Mouse (Mus musculus): ENCODE measurements at regions not wholly inside any gene's neighbourhood (a gene's known extent, or its start where the extent isn't known, plus 50 kb on each side); places are given as distances from the start of the nearest gene placed in this dataset.

GRCm38 (mm10) chr5:26338191-26338590 lies 80.7 kb downstream of the Gm7361 start:
- peak in 1 of 2 experiments; percentile 56 for DNase-seq

DNA sequence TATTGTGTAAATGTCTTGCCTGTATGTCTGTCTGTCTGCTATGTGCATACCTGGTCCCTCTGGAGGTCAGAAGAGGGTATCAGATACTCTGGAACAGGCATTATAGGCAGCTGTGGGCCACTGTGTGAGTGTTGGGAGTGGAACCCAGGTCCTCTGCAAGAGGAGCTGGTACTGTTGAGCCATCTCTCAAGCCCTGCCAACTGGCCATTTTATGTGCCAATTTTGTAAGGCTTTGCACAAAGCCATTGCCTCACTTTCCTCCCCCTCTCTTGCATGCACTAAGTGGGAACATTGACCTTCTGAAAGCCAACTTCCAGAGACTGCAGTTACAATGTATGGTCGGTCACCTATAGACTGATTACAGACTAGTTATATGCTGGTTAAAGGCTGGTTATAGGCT lies 81.8 kb downstream of the Gm7361 start:
- peak; percentile 31 to 53 for DNase-seq

GRCm38 (mm10) chr5:26355156-26355555 lies 97.7 kb downstream of the Gm7361 start:
- DNase-seq, result peak; percentile 28

DNA sequence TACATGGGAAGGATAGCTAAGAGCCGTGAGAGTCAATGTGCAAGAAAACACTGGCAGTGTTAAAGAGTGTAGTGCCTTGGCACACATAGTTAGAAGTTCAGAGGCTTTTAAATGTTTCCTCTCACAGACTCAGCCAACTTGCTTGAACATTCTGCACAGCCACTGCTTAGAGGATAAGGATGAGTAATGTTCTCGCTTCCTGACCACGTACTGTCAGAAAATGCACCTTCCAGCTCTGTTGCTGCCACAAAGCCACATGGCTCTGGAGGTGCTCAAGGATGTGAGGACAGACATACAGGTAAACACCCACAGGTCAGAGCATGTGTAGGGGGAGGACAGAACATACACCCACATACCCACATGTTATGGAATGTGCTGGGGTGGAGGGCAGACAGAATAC lies 101.6 kb downstream of the Gm7361 start:
- no peak for DNase-seq

- peak; percentile 14 to 29 for DNase-seq
Observed at GRCm38 (mm10) chr5:26374175-26374984, 116.9 kb downstream of the Gm7361 start.

GRCm38 (mm10) chr5:26407088-26407672 lies 149.7 kb downstream of the Gm7361 start:
- no peak for DNase-seq

GRCm38 (mm10) chr5:26413185-26413584 lies 155.7 kb downstream of the Gm7361 start:
- peak in 1 of 2 experiments; percentile 16 for DNase-seq

DNA sequence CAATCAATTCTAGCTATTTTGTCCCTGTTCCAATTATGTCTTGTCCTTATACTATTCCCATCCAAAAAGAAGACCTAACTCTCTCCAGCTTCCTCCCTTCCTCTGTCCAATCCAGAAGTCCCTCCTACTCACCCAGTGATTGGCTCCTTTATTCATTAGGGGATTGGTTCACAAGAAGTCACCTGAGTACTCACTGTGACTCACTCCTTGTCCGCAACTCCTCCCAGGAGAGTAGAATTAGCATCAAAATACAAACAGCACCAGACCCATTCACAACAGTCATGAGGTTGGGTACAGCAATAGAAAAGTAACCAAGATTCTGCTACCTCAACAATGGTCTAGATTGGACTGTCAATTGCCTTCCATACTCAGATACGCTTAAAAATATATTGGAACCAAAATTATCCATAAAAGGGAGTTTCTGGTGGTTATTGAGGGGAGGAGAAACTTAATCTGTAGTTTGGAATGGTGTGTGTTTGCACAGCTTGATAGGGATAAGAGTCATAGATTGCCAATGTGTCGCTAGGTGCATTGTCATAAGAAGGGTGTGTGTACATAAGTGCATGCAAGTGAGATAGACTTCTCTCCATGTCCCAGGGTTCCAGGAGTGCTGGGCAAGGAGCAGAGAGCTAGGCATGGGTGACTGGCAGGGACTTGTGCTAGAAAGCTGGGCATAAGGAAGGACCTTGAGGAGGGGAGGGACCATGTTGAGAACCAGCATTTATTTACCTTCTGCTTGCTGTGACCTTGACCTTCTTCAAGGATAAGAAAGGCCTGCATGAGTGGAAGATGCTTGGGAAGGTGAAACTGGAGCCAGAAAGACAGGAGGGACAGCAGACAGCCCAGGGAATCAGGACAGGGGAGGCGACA lies 187.1 kb downstream of the Gm7361 start:
- DNase-seq, result no peak

DNA sequence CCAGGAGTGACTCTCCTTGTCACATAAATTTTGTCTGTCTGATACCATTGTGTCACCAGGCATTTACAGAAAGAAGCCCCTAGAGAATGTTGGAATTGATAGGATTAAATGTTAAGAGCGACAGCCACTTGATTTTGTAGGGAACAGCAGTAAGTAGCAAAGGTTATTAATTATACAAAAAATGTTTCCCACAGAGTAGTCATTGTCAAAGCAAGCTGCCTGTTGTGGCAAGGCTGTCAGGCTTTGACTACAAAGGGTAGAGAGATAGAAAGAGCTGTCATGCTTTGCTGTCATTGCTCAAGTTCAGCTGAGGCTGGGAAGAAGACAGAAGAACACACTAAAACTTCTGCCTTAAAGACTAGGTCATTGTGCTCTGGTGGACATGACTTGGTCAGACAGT lies 193.8 kb downstream of the Gm7361 start:
- DNase-seq, result no peak

- no peak for DNase-seq
Observed at GRCm38 (mm10) chr5:26457627-26458026, 200.1 kb downstream of the Gm7361 start.

DNA sequence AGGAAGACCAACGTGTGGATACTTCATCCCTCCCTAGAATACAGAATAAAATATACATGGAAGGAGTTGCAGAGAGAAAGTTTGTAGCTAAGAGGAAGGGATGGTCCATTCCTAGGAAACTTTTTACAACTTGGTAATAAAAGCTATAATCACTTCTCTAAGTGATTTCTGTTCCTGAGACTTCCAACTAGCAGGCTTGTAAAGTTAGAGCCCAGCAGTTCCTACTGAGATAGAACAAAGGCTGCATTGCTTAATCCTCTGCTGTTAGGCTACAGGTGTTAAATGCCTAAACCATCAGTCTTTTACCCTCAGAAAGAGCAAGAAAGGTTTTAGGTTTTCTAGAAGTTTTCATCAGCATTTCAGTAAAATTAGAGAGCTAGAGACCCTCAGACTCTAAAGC lies 209.2 kb downstream of the Gm7361 start:
- no peak for DNase-seq

GRCm38 (mm10) chr5:26485726-26486125 lies 228.2 kb downstream of the Gm7361 start:
- peak; percentile 50 to 54 for DNase-seq

DNA sequence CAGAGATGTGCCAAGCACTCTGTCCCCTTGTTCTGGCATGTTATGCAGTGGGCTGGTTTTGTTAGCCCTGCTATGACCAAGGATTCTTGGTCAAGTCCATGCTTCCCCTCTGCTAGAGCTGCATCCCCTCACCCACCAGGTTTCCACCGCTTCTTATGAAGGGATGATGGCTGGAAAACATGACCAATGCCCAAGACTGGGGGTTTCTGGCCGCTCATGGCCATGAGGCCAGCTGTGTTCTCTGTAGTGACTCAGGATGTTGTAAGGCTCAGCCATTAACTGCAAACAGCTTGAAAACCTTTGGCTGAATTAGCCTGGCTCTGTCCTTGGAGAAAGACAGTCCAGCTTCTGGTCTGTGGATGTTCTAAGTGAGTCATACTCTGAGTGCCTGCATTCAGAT lies 236.5 kb downstream of the Gm7361 start:
- DNase-seq, result no peak

DNA sequence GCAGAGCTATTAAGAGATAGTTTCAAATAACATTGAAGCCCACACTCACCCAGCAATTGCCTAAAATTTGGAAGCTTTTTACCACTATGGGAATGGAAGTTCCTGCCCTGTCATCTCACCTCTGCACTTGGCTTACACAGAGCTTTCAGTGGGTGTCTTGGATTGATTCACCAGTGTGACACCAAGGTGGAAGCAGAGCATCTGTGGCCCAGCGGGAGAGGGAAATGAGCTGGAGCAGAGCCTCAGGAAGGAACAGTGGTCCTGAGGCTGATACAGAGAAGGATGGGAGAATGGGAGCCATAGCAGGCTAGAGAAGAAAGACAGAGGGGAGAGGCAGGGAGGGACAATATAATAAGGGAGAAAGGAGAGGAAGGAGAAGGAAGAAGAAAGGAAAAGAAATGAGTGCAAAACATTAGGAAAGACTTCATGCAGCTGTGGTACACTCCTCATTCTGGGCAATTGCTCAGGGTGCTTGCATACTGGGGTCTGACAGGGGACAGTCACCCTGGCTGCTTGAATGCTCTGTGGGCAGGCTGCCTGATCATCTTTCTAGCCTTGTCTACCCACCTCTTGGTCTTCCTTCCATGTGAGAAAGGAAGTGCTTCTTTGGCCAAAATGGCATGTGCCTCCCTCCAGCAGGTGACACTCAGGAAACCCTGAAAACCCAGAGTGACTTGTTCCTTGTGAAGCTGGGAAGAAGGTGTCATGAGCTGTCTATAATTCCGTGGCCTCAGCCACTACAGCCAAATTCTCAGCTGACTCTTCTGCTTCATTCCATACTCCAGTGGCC lies 240.3 kb downstream of the Gm7361 start:
- DNase-seq, result peak; percentile 84 to 91

GRCm38 (mm10) chr5:26509525-26510168 lies 252.2 kb downstream of the Gm7361 start:
- DNase-seq, result no peak

- no peak for DNase-seq
Observed at GRCm38 (mm10) chr5:26513039-26513955, 255.8 kb downstream of the Gm7361 start.

DNA sequence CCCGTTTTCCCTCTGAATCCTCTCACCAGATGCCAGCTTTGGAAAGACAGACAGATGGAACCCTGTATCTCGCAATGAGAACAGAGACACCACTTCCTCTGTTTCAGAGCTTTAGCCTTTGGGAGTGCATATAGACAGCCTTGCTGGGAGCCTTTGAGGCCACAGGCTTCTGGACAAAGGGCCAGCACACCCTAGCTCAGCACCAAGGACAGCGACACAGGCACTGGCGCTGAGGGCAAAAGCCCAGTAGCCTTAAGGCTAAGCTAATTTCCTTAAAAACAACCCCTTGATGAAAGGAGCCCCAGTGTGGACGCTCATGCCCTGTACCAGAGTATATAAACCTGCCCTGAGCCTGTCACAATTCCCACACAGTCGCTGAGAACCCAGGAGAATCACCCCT lies 278.1 kb downstream of the Gm7361 start:
- no peak for DNase-seq

DNA sequence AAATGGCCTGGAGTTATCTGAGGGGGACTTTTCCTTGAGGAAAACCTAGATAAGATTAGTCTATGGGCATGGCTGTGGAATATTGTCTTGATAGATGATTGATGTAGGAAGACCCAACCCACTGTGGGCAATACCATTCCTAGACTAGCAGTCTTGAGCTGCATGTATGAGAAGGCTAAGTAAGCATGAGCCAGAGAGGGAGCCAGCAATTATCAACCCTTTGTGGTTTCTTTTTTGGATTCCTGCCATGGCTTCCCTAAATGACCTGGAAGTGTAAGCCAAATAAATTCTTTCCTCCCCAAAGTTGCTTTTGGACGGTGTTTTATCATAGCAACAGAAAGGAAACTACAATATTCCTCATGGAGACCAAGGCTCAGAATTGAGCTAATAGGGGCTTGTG lies 253.7 kb upstream of the Dpp6 start:
- peak in 1 of 2 experiments; percentile 46 for DNase-seq

DNA sequence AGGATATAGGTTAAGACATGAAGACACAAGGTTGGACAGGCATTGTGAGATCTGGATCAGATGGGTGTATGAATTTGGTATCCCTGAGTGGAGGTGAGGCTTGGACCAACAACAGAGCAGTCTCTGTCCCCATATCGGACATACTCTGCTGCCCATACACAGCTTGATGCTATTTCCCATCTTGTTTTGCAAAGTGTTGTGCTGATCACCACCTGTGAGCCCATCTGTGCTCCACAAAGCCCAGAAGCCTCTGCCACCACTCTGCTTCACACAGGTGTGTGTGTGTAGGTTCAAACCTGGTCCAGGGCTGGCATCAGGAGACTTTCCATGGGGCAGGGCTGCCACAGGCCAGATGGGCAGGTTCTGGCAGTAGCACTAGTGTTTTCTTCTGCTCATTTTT lies 252.9 kb upstream of the Dpp6 start:
- DNase-seq, result peak; percentile 71 to 83

GRCm38 (mm10) chr5:26572691-26573191 lies 244.3 kb upstream of the Dpp6 start:
- peak; percentile 82 to 92 for DNase-seq

DNA sequence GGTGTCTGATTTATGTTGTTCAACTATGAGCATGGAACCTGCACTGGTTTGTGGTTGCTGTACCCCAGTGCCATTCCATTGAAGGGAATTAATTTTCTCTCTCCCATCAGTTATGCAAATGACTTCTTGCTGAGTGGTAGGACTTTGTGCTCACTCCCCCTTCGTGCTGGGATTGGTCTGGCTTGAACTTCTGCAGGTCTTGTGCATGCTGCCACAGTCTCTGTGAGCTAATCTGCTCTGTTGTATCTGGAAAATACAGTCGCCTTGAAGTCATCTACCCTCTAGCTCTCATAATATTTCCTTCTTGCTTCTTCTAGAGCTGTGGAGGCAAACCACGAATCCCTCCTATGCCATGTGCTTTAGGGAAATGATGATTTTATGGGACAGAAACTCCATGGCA lies 243.6 kb upstream of the Dpp6 start:
- peak in 1 of 2 experiments; percentile 63 for DNase-seq
